Mouse (Mus musculus) Patski (cell line): ENCODE data around the gene Ctdsp1. TPM values are rescaled to one million over a fixed set of nuclear protein-coding genes. Genes with fewer than 3 reads are reported as not detected.
A peak's percentile ranks its signal among the peaks of the same experiment; 100 is the strongest.

Source experiments
- ATAC-seq: fragments of 100-300 bp; one replicate; pipeline ENCODE4 v1.8.0; 2021
- CTCF ChIA-PET: fragments of 350-600 bp; sonication (Branson Sonifier 250); formaldehyde crosslinking; loops from one replicate; lab custom pipeline; 2022; ENCODE audit warnings: inconsistent platforms; lab: Charles Lee
- POLR2A ChIA-PET: fragments of 350-600 bp; sonication (Branson Sonifier 250); formaldehyde crosslinking; loops from one replicate; lab custom pipeline; 2022; ENCODE audit warnings: antibody characterized with exemption, inconsistent platforms; lab: Charles Lee
- DNase-seq: peaks from one replicate; pipeline ENCODE4 v3.0.0-alpha.2; 2011; ENCODE audit warnings: low read depth, low spot score
- H3K27me3 ChIP-seq: fragments of 371-371 bp; one replicate; pipeline ENCODE4 v1.5.1; 2021
- CTCF ChIP-seq: fragments of 100-300 bp; IDR thresholded peaks from one replicate; pipeline ENCODE4 v1.5.1; 2021
- in situ Hi-C: fragments of 300-500 bp; cut with MboI; formaldehyde crosslinking; loops from 3 replicates; pipeline ENCODE4 v1.11.1; 2018; ENCODE audit warnings: low pct_unique_long_range_greater_than_20kb, mixed read lengths
- polyA plus RNA-seq: library from polyadenylated mRNA; unstranded; gene quantifications from one replicate; pipeline ENCODE4 v1.2.3, GENCODE M21; 2021

Gene Ctdsp1
- polyA plus RNA-seq, 1 experiment from 2014 or later, result 81.9 TPM

- DNase-seq (peak; percentile 86), ATAC-seq (peak; percentile 92)
- POLR2A ChIA-PET, result interaction anchor here (0.7 to 1.4 kb wide), 7 partner anchors 10 to 83 kb away, joined by 3 to 5 read pairs (median 4); no protein-coding TSS in a partner anchor
- CTCF ChIA-PET, result interaction anchor here (0.8 to 1.6 kb wide), 10 partner anchors 9 to 58 kb away, joined by 3 to 17 read pairs (median 3); partner anchors contain the start of gene Vil1
- in situ Hi-C loops, result loop anchor here (5.0 kb wide), 1 partner anchor 50 kb away; no protein-coding TSS in a partner anchor
- no peak for TF ChIP-seq CTCF
- no peaks in the 10 kb centered on the region for H3K27me3 ChIP-seq
These were observed 6.1 kb downstream of the Ctdsp1 start for GRCm38 (mm10) chr1:74397268-74397918.

- in situ Hi-C loops, result loop anchor here (5.0 kb wide), 1 partner anchor 49 kb away; no protein-coding TSS in a partner anchor
- DNase-seq, result no peak
- no peaks in the 10 kb centered on the region for H3K27me3 ChIP-seq
- ATAC-seq, result no peak
- ChIA-PET CTCF (interaction anchor here (0.8 to 1.6 kb wide), 10 partner anchors 10 to 57 kb away, joined by 3 to 17 read pairs (median 3); partner anchors contain the start of gene Vil1), POLR2A (interaction anchor here (0.7 to 1.4 kb wide), 6 partner anchors 11 to 83 kb away, joined by 3 to 5 read pairs (median 4); no protein-coding TSS in a partner anchor)
- TF ChIP-seq CTCF, result no peak
These were observed 6.7 kb downstream of the Ctdsp1 start for GRCm38 (mm10) chr1:74397919-74398451.

GRCm38 (mm10) chr1:74400531-74400930, 9.2 kb downstream of the Ctdsp1 start:
- CTCF ChIA-PET, result interaction anchor here (1.4 to 2.0 kb wide), 2 partner anchors 33 to 52 kb away, joined by 3 to 5 read pairs; no protein-coding TSS in a partner anchor

GRCm38 (mm10) chr1:74401015-74401702, 9.8 kb downstream of the Ctdsp1 start:
- no peaks in the 10 kb centered on the region for H3K27me3 ChIP-seq
- in situ Hi-C loops, result no loop called here
- CTCF ChIA-PET, result interaction anchor here (1.4 kb wide), 1 partner anchor 51 kb away, joined by 3 read pairs; no protein-coding TSS in a partner anchor
- DNase-seq (no peak), ATAC-seq (no peak)
- no peak for TF ChIP-seq CTCF
- POLR2A ChIA-PET, result no interaction called here

More at GRCm38 (mm10) chr1:74400531-74400930, 9.2 kb downstream of the Ctdsp1 start:
- DNase-seq (no peak), ATAC-seq (no peak)
- TF ChIP-seq CTCF, result no peak
- POLR2A ChIA-PET, result no interaction called here
- in situ Hi-C loops, result no loop called here
- H3K27me3 ChIP-seq, result no peaks in the 10 kb centered on the region

GRCm38 (mm10) chr1:74404206-74404605, 12.9 kb downstream of the Ctdsp1 start:
- DNase-seq (no peak), ATAC-seq (no peak)
- TF ChIP-seq CTCF, result no peak
- ChIA-PET POLR2A (no interaction called here), CTCF (no interaction called here)
- in situ Hi-C loops, result no loop called here
- H3K27me3 ChIP-seq, result no peaks in the 10 kb centered on the region

- H3K27me3 ChIP-seq, result no peaks in the 10 kb centered on the region
- TF ChIP-seq CTCF, result no peak
- ChIA-PET CTCF (interaction anchor here (1.9 kb wide), 1 partner anchor 11 kb away, joined by 5 read pairs; no protein-coding TSS in a partner anchor), POLR2A (no interaction called here)
- no peak for DNase-seq
- no peak for ATAC-seq
- in situ Hi-C loops, result no loop called here
These were observed 17.5 kb downstream of the Ctdsp1 start, which contains the start of gene Vil1 for GRCm38 (mm10) chr1:74408589-74409504. Gene Vil1 (plus strand): TSS chr1:74409376.

GRCm38 (mm10) chr1:74411753-74412325, 20.5 kb downstream of the Ctdsp1 start:
- POLR2A ChIA-PET, result interaction anchor here (1.4 kb wide), 1 partner anchor 14 kb away, joined by 5 read pairs; no protein-coding TSS in a partner anchor
- in situ Hi-C loops, result no loop called here
- CTCF ChIA-PET, result interaction anchor here (1.0 to 1.6 kb wide), 4 partner anchors 9 to 38 kb away, joined by 3 to 4 read pairs (median 3); no protein-coding TSS in a partner anchor
- H3K27me3 ChIP-seq, result no peaks in the 10 kb centered on the region
- no peak for DNase-seq
- ATAC-seq, result no peak
- TF ChIP-seq CTCF, result no peak

GRCm38 (mm10) chr1:74412711-74413110, 21.4 kb downstream of the Ctdsp1 start:
- ChIA-PET POLR2A (interaction anchor here (1.4 kb wide), 1 partner anchor 15 kb away, joined by 5 read pairs; no protein-coding TSS in a partner anchor), CTCF (interaction anchor here (1.0 to 1.6 kb wide), 3 partner anchors 24 to 37 kb away, joined by 3 to 4 read pairs (median 3); no protein-coding TSS in a partner anchor)
- no peak for TF ChIP-seq CTCF
- ATAC-seq (no peak), DNase-seq (no peak)
- in situ Hi-C loops, result no loop called here
- no peaks in the 10 kb centered on the region for H3K27me3 ChIP-seq

GRCm38 (mm10) chr1:74415143-74415542, 23.8 kb downstream of the Ctdsp1 start:
- DNase-seq (no peak), ATAC-seq (no peak)
- no peak for TF ChIP-seq CTCF
- CTCF ChIA-PET, result interaction anchor here (0.8 to 1.6 kb wide), 2 partner anchors 9 to 16 kb away, joined by 3 read pairs; no protein-coding TSS in a partner anchor
- POLR2A ChIA-PET, result no interaction called here
- no peaks in the 10 kb centered on the region for H3K27me3 ChIP-seq
- in situ Hi-C loops, result no loop called here
